Mouse (Mus musculus): ENCODE measurements around the gene Pfkl. TPM values are rescaled to one million over a fixed set of nuclear protein-coding genes. Genes with fewer than 3 reads are reported as not detected.

The Pfkl gene
- polyA plus RNA-seq, 1 experiment from 2014 or later, result 161 TPM

GRCm38 (mm10) chr10:77985775-77986174, 24.1 kb downstream of the Pfkl start:
- Histone ChIP-seq H3K36me3 (ENCODE audit: control insufficient read depth, insufficient read depth, low read length) (peaks cover 33% of the 10 kb centered on the region), H3K27ac (ENCODE audit: low read length) (no peak overlapping the region), H3K4me3 (ENCODE audit: low read depth, low read length) (no peak overlapping the region), H3K4me1 (ENCODE audit: control insufficient read depth, insufficient read depth, low read length) (no peaks in the 10 kb centered on the region), H3K27me3 (ENCODE audit: control insufficient read depth, insufficient read depth, low read length) (no peaks in the 10 kb centered on the region), H3K9ac (replicated peaks; ENCODE audit: low read depth, low read length) (no peak overlapping the region), H3K4me2 (replicated peaks; ENCODE audit: low read depth, low read length) (no peak overlapping the region), H3K9me3 (ENCODE audit: control insufficient read depth, low read depth, low read length) (no peaks in the 10 kb centered on the region)
- ATAC-seq (ENCODE audit: insufficient number of reproducible peaks, insufficient read depth, low FRiP score, low read depth), result no peak
- WGBS, result 82% methylated on average over 5 of the region's 5 CpGs

GRCm38 (mm10) chr10:77984660-77985059, 25.2 kb downstream of the Pfkl start:
- H3K36me3 ChIP-seq (ENCODE audit: control insufficient read depth, insufficient read depth, low read length), result peaks cover 26% of the 10 kb centered on the region
- no peaks in the 10 kb centered on the region for H3K27me3 ChIP-seq (ENCODE audit: control insufficient read depth, insufficient read depth, low read length)
- no peaks in the 10 kb centered on the region for H3K4me1 ChIP-seq (ENCODE audit: control insufficient read depth, insufficient read depth, low read length)
- H3K4me2 ChIP-seq (replicated peaks; ENCODE audit: low read depth, low read length), result no peak overlapping the region
- no peaks in the 10 kb centered on the region for H3K9me3 ChIP-seq (ENCODE audit: control insufficient read depth, low read depth, low read length)
- no peak overlapping the region for H3K9ac ChIP-seq (replicated peaks; ENCODE audit: low read depth, low read length)
- ATAC-seq (ENCODE audit: insufficient number of reproducible peaks, insufficient read depth, low FRiP score, low read depth), result peak; percentile 54
- no peak overlapping the region for H3K4me3 ChIP-seq (ENCODE audit: low read depth, low read length)
- no peak overlapping the region for H3K27ac ChIP-seq (ENCODE audit: low read length)
- 1% methylated on average over 4 of the region's 4 CpGs for WGBS

GRCm38 (mm10) chr10:77978351-77979350, 31.2 kb downstream of the Pfkl start, which contains the start of gene 1810043G02Rik:
Gene 1810043G02Rik (plus strand): TSS chr10:77978524.
- Histone ChIP-seq H3K4me3 (ENCODE audit: low read depth, low read length) (peak within 1 kb of the TSS; percentile 54), H3K4me1 (ENCODE audit: control insufficient read depth, insufficient read depth, low read length) (peaks cover 8% of the 10 kb centered on the region), H3K27ac (ENCODE audit: low read length) (0 out of 2 replicates have a peak within 1 kb of the TSS, but pooled peaks have one; percentile 44), H3K27me3 (ENCODE audit: control insufficient read depth, insufficient read depth, low read length) (no peaks in the 10 kb centered on the region), H3K4me2 (replicated peaks; ENCODE audit: low read depth, low read length) (peak within 1 kb of the TSS; percentile 73), H3K36me3 (ENCODE audit: control insufficient read depth, insufficient read depth, low read length) (0 out of 2 replicates have a peak, but pooled peaks cover 4% of the 10 kb centered on the region), H3K9ac (replicated peaks; ENCODE audit: low read depth, low read length) (peak within 1 kb of the TSS; percentile 55; the same call in 1 of the 2 replicates), H3K9me3 (ENCODE audit: control insufficient read depth, low read depth, low read length) (no peaks in the 10 kb centered on the region)
- under 1% methylated on average over 57 of the region's 57 CpGs for WGBS
- ATAC-seq (ENCODE audit: insufficient number of reproducible peaks, insufficient read depth, low FRiP score, low read depth), result peak; percentile 91

GRCm38 (mm10) chr10:77976458-77977150, 33.3 kb downstream of the Pfkl start:
- ATAC-seq (ENCODE audit: insufficient number of reproducible peaks, insufficient read depth, low FRiP score, low read depth), result no peak
- Histone ChIP-seq H3K4me1 (ENCODE audit: control insufficient read depth, insufficient read depth, low read length) (peaks cover 8% of the 10 kb centered on the region), H3K36me3 (ENCODE audit: control insufficient read depth, insufficient read depth, low read length) (0 out of 2 replicates have a peak, but pooled peaks cover 4% of the 10 kb centered on the region), H3K27ac (ENCODE audit: low read length) (peak overlapping the region; percentile 48; the same call in 1 of the 2 replicates), H3K9me3 (ENCODE audit: control insufficient read depth, low read depth, low read length) (no peaks in the 10 kb centered on the region), H3K4me2 (replicated peaks; ENCODE audit: low read depth, low read length) (no peak overlapping the region), H3K27me3 (ENCODE audit: control insufficient read depth, insufficient read depth, low read length) (no peaks in the 10 kb centered on the region), H3K9ac (replicated peaks; ENCODE audit: low read depth, low read length) (no peak overlapping the region), H3K4me3 (ENCODE audit: low read depth, low read length) (no peak overlapping the region)
- WGBS, result 57% methylated on average over 8 of the region's 8 CpGs

GRCm38 (mm10) chr10:77975653-77976052, 34.2 kb downstream of the Pfkl start:
- Histone ChIP-seq H3K27ac (ENCODE audit: low read length) (peak overlapping the region; percentile 2; the same call in 1 of the 2 replicates), H3K4me1 (ENCODE audit: control insufficient read depth, insufficient read depth, low read length) (peaks cover 8% of the 10 kb centered on the region), H3K9ac (replicated peaks; ENCODE audit: low read depth, low read length) (no peak overlapping the region), H3K27me3 (ENCODE audit: control insufficient read depth, insufficient read depth, low read length) (no peaks in the 10 kb centered on the region), H3K36me3 (ENCODE audit: control insufficient read depth, insufficient read depth, low read length) (0 out of 2 replicates have a peak, but pooled peaks cover 4% of the 10 kb centered on the region), H3K9me3 (ENCODE audit: control insufficient read depth, low read depth, low read length) (no peaks in the 10 kb centered on the region), H3K4me2 (replicated peaks; ENCODE audit: low read depth, low read length) (no peak overlapping the region), H3K4me3 (ENCODE audit: low read depth, low read length) (no peak overlapping the region)
- 10% methylated on average over 4 of the region's 4 CpGs for WGBS
- 0 out of 2 replicates have a peak, but pooled peaks have one; percentile 14 for ATAC-seq (ENCODE audit: insufficient number of reproducible peaks, insufficient read depth, low FRiP score, low read depth)

GRCm38 (mm10) chr10:77974811-77975210, 35.1 kb downstream of the Pfkl start:
- no peak overlapping the region for H3K4me2 ChIP-seq (replicated peaks; ENCODE audit: low read depth, low read length)
- no peak overlapping the region for H3K9ac ChIP-seq (replicated peaks; ENCODE audit: low read depth, low read length)
- peak overlapping the region; percentile 2; the same call in 1 of the 2 replicates for H3K27ac ChIP-seq (ENCODE audit: low read length)
- 63% methylated on average over 5 of the region's 5 CpGs for WGBS
- H3K36me3 ChIP-seq (ENCODE audit: control insufficient read depth, insufficient read depth, low read length), result no peaks in the 10 kb centered on the region
- H3K4me1 ChIP-seq (ENCODE audit: control insufficient read depth, insufficient read depth, low read length), result peaks cover 9% of the 10 kb centered on the region
- no peaks in the 10 kb centered on the region for H3K9me3 ChIP-seq (ENCODE audit: control insufficient read depth, low read depth, low read length)
- H3K4me3 ChIP-seq (ENCODE audit: low read depth, low read length), result no peak overlapping the region
- ATAC-seq (ENCODE audit: insufficient number of reproducible peaks, insufficient read depth, low FRiP score, low read depth), result no peak
- H3K27me3 ChIP-seq (ENCODE audit: control insufficient read depth, insufficient read depth, low read length), result 0 out of 2 replicates have a peak, but pooled peaks cover 5% of the 10 kb centered on the region

GRCm38 (mm10) chr10:77974323-77974722, 35.6 kb downstream of the Pfkl start:
- H3K27me3 ChIP-seq (ENCODE audit: control insufficient read depth, insufficient read depth, low read length), result 0 out of 2 replicates have a peak, but pooled peaks cover 5% of the 10 kb centered on the region
- no peaks in the 10 kb centered on the region for H3K9me3 ChIP-seq (ENCODE audit: control insufficient read depth, low read depth, low read length)
- H3K4me1 ChIP-seq (ENCODE audit: control insufficient read depth, insufficient read depth, low read length), result peaks cover 12% of the 10 kb centered on the region
- no peak for ATAC-seq (ENCODE audit: insufficient number of reproducible peaks, insufficient read depth, low FRiP score, low read depth)
- H3K4me2 ChIP-seq (replicated peaks; ENCODE audit: low read depth, low read length), result no peak overlapping the region
- H3K9ac ChIP-seq (replicated peaks; ENCODE audit: low read depth, low read length), result no peak overlapping the region
- 74% methylated on average over 5 of the region's 5 CpGs for WGBS
- H3K36me3 ChIP-seq (ENCODE audit: control insufficient read depth, insufficient read depth, low read length), result no peaks in the 10 kb centered on the region
- no peak overlapping the region for H3K4me3 ChIP-seq (ENCODE audit: low read depth, low read length)
- peak overlapping the region; percentile 2; the same call in 1 of the 2 replicates for H3K27ac ChIP-seq (ENCODE audit: low read length)

Data from stomach, embryonic 14.5 days (tissue).